Mouse (Mus musculus) bone marrow, adult 2 months (tissue): ENCODE measurements around the gene Tradd. TPM values are rescaled to one million over a fixed set of nuclear protein-coding genes. Genes with fewer than 3 reads are reported as not detected.
A peak's percentile ranks its signal among the peaks of the same experiment; 100 is the strongest.
"Not testable (repeated sequence)": the region's sequence is repeated elsewhere in the genome, so short reads cannot be mapped to it uniquely, and the experiment has no call there.

ENCODE experiments used
- H3K27ac ChIP-seq: fragments of 200-500 bp; 2 replicates; pipeline ENCODE4 v1.5.1; 2012; ENCODE audit warnings: low read depth, mild to moderate bottlenecking, control low read depth, inconsistent platforms, low read length; ENCODE audit not compliant: control insufficient read depth, poor library complexity, insufficient read depth
- H3K4me1 ChIP-seq: fragments of 200-500 bp; 2 replicates; pipeline ENCODE4 v1.6.1; 2011; ENCODE audit warnings: low read length; ENCODE audit not compliant: control insufficient read depth, insufficient read depth
- H3K4me3 ChIP-seq: fragments of 200-500 bp; replicated peaks from 2 replicates; pipeline ENCODE3; 2011; ENCODE audit warnings: mild to moderate bottlenecking, low read depth, low read length, control low read depth; ENCODE audit not compliant: control insufficient read depth
- CTCF ChIP-seq: fragments of 200-500 bp; IDR thresholded peaks from 2 replicates; pipeline ENCODE4 v1.5.1; 2011; ENCODE audit warnings: low read length, control low read depth; ENCODE audit not compliant: control insufficient read depth, insufficient read depth
- POLR2A ChIP-seq: fragments of 200-500 bp; IDR thresholded peaks from 2 replicates; pipeline ENCODE4 v1.6.1; 2011; ENCODE audit warnings: low read depth, mild to moderate bottlenecking, control low read depth, low read length, borderline replicate concordance; ENCODE audit not compliant: control insufficient read depth
- WGBS: fragments of 180-500 bp; shearing (Covaris S2); methylation state at CpG from one replicate; pipeline ENCODE4 v1.1.7; 2018; 5-methylcytosine and 5-hydroxymethylcytosine counted together
- polyA plus RNA-seq: library from polyadenylated mRNA; stranded (reverse); fragments of >200 nt; gene quantifications from 2 replicates; pipeline ENCODE4 v1.2.4, GENCODE M21; 2011; ENCODE audit warnings: low replicate concordance; ENCODE audit not compliant: missing spikeins, insufficient read depth, insufficient read length

Tradd gene
- polyA plus RNA-seq, 1 experiment = 11.3 TPM

DNA sequence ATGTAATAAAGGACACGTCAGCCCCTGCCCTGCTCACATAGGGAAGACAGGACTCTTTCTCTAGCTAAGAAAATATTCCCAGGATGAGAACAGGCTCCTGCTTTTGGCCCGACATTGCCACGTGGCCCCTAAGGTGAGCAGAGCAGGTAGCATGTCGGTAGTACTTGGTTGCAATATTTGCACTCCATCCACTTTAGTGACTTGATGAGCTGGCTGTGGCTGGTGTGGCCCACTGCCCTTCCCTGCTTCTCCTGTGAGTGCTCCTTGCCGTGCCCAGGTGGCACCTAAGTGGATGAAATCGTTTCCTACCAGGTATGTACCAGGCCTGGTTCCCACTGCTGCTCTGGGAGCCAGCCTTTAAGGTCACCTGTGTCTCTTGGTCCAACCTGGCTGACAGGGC lies 12.5 kb downstream of the Tradd start:
- no peak overlapping the region for H3K4me3 ChIP-seq
- H3K4me1 ChIP-seq = no peaks in the 10 kb centered on the region
- H3K27ac ChIP-seq = no peak overlapping the region
- no peak for TF ChIP-seq CTCF
- TF ChIP-seq POLR2A = no peak
- WGBS = 87% methylated on average over 6 of the region's 6 CpGs

DNA sequence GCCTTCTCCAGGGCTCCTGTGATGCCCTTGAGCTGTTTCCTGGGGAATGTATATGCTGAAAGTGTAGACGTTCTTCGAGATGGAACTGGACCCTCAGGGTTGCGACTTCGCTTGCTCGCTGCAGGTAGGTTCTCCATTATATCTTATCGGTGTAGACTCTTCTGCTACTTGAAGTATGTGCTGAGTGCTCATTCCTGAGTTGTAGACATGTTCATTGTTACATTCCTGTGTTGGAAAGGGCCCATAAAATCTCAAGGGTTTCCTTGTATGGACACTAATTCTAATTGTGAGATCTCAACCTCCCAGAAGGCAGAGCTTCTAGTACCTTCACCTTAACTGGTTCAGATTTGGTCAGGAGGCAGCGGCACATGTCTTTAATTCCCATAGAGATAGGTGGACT lies 23.4 kb downstream of the Tradd start:
- WGBS = 94% methylated on average over 7 of the region's 7 CpGs

DNA sequence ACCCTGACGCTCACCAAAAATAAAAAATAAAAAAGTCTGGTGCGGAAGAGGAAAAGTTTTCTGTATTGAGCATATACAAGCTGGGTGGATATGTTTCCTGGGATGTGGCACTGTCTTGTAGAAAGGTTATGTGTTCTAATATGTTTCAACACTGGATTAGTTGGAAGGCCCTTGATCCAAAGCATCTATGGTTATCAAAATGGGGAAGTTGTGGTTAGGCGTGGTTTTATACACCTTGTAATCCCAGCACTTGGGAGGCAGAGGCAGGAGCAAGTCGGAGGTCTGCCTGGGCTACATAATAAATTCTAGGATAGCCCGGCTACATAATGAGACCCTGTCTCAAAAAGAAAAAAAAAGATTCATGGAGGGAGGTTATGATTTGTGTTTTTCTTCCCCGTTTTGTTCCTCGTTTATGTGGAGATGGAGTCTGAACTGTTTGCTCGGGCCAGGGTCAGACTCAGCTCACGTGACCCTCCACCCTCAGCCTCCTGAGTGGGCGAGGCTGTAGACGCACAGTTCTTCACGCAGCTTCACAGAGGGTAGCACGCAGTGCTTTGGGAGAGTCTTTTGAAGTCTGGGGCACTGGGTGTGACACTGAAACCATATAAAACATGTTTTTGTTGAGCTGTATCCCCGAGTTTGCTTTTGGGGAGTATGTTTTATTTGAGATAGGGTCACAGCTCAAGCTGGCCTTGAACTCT lies 26.8 kb downstream of the Tradd start:
- TF ChIP-seq POLR2A (no peak), CTCF (no peak)
- no peak overlapping the region for H3K4me3 ChIP-seq
- 77% methylated on average over 14 of the region's 14 CpGs for WGBS
- no peak overlapping the region for H3K27ac ChIP-seq
- H3K4me1 ChIP-seq = no peaks in the 10 kb centered on the region

More for the DNA sequence above, 23.4 kb downstream of the Tradd start:
- Histone ChIP-seq H3K27ac (no peak overlapping the region), H3K4me3 (no peak overlapping the region), H3K4me1 (no peaks in the 10 kb centered on the region)
- TF ChIP-seq CTCF (no peak), POLR2A (no peak)

DNA sequence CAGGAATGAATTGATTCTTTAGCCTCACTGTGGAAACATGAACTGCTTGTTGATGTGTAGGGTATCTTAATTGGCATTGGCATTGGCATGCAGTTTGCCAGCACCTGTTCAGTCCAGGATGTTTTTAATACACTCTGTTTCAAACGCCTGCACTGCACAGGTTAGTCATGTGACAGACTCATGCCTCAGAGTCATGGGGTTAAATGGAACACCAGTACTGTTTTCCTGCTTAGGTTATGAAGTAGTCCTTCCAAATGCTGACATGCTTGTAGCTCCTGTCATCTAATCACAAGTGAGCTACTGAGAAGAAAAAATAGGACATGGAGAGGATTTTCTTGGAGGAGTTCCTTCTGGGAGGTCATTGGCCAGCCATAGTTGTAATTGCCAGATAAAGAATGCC lies 29.2 kb downstream of the Tradd start:
- Histone ChIP-seq H3K27ac (no peak overlapping the region), H3K4me3 (no peak overlapping the region), H3K4me1 (no peaks in the 10 kb centered on the region; the same call in 1 of the 2 replicates)
- TF ChIP-seq POLR2A (no peak), CTCF (no peak)
- 62% methylated on average over 1 of the region's 1 CpGs for WGBS

DNA sequence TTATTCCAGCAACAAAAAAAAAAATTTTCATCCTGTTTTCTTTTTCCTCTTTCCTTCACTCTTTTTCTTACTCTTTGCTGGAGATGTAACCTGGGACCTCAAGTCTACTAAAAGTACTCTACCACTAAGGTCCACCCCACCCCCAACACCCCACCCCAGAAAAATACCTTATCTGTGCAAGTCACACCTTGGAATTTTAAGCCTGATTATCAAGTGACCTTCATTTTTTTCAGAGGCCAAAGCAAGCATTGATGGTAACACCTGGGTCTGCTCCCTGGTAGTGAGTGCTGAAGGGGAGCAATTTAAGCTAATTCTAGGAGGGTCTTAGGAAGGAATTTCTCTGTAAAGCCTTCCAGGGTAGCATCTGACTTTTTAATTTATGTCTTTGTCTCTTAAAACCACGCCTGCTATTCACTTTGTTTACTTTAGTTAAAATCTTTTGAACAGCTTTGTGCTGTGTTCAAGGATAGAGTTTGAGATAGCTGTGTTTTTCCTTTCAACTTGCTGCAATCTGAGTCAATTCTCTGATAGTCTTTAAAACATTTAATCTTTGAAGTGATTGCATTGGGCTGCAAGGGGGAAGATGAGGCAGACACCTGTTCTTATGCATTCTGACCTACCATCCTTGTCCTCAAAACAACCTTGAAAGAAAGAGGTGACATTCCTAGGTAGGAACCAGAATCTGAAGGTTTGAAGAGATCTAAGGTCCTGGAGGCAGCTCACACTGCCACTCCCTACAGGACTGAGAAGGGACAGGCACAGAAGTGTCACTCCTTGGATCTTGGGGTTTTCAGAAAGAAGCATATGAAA lies 31.1 kb downstream of the Tradd start:
- WGBS = 80% methylated on average over 1 of the region's 1 CpGs
- H3K4me1 ChIP-seq = no peaks in the 10 kb centered on the region; the same call in 1 of the 2 replicates
- H3K4me3 ChIP-seq = no peak overlapping the region
- no peak overlapping the region for H3K27ac ChIP-seq
- TF ChIP-seq POLR2A = no peak
- TF ChIP-seq CTCF = no peak

GRCm38 (mm10) chr8:105232321-105232693 lies 32.1 kb downstream of the Tradd start:
- WGBS = 82% methylated on average over 4 of the region's 4 CpGs
- H3K4me3 ChIP-seq, H3K27ac ChIP-seq, H3K4me1 ChIP-seq: not testable (repeated sequence)

DNA sequence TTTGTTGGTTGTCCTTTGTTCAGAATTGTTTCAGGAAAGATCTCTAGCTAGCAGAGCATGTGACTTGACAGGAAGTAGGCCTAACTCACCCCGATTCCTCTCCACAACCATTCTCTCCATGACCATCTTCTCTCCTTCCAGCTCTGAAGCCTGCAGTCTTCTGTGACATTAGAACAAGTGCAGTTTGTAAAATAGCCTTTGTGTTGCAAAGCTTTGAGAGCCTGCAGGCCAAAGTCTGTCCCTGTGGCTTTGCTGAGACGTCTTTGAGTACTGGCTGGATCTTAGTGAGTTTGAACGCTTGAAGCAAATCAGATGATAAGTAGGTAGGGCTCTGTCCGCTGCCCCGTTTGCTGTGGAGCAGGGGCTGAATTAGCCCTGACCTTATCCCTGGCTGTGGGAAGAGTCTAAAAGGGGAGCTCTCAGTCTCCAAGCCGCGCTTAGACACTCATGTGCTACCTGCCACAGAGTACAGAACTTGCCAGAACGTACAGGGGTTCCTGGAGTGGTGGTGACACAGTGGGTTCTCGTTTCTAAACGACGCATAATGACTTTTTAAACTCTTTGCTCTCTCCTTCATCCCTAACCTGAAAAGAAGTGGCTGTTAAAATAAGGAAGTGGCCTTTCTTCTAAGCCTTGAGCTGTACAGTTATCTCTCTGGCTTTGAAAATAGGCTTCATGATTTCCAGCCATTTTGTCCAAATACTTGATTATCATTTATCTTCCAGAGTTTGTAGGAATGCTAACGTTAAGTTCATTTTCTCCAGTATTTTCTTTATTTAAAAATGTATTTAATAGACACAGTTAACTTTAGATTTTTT lies 32.7 kb downstream of the Tradd start:
- 56% methylated on average over 12 of the region's 12 CpGs for WGBS
- Histone ChIP-seq H3K27ac (no peak overlapping the region), H3K4me1 (no peaks in the 10 kb centered on the region; the same call in 1 of the 2 replicates), H3K4me3 (no peak overlapping the region)
- TF ChIP-seq CTCF (no peak), POLR2A (no peak)

GRCm38 (mm10) chr8:105225917-105226316 lies 38.5 kb downstream of the Tradd start:
- Histone ChIP-seq H3K4me3 (peak overlapping the region; percentile 89), H3K27ac (peak overlapping the region; percentile 56), H3K4me1 (peaks cover 1% of the 10 kb centered on the region; the same call in 1 of the 2 replicates)
- WGBS = 11% methylated on average over 6 of the region's 6 CpGs
- TF ChIP-seq CTCF (no peak), POLR2A (no peak)
